Mouse (Mus musculus): ENCODE data around the gene Timm8a2. TPM values are rescaled to one million over a fixed set of nuclear protein-coding genes. Genes with fewer than 3 reads are reported as not detected.

The Timm8a2 gene
- polyA plus RNA-seq, 1 experiment from 2014 or later: not detected

GRCm38 (mm10) chr14:122035860-122036259 lies 1.4 kb downstream of the Timm8a2 start:
- Histone ChIP-seq H3K4me1 (replicated peaks; ENCODE audit: control insufficient read depth, insufficient read depth, low read length) (no peaks in the 10 kb centered on the region; the same call in 1 of the 2 replicates), H3K4me3 (ENCODE audit: low read depth, low read length) (no peak overlapping the region), H3K9me3 (ENCODE audit: control insufficient read depth, low read length) (0 out of 2 replicates have a peak, but pooled peaks cover 2% of the 10 kb centered on the region), H3K27me3 (replicated peaks; ENCODE audit: control insufficient read depth, insufficient read depth, low read length) (no peaks in the 10 kb centered on the region), H3K4me2 (ENCODE audit: low read length) (no peak overlapping the region), H3K27ac (ENCODE audit: low read depth) (no peak overlapping the region), H3K9ac (ENCODE audit: low read length) (no peak overlapping the region), H3K36me3 (ENCODE audit: control insufficient read depth, insufficient read depth, low read length) (no peaks in the 10 kb centered on the region)
- no peak for DNase-seq (ENCODE audit: low spot score)
- ATAC-seq (replicated peaks; ENCODE audit: low FRiP score, low TSS enrichment, low read depth): no peak
- 88% methylated on average over 2 of the region's 2 CpGs for WGBS

GRCm38 (mm10) chr14:122038874-122039647 lies 4.6 kb downstream of the Timm8a2 start:
- Histone ChIP-seq H3K36me3 (ENCODE audit: control insufficient read depth, insufficient read depth, low read length) (no peaks in the 10 kb centered on the region), H3K4me1 (replicated peaks; ENCODE audit: control insufficient read depth, insufficient read depth, low read length) (no peaks in the 10 kb centered on the region; the same call in none of the 2 replicates), H3K27me3 (replicated peaks; ENCODE audit: control insufficient read depth, insufficient read depth, low read length) (no peaks in the 10 kb centered on the region), H3K27ac (ENCODE audit: low read depth) (no peak overlapping the region), H3K9ac (ENCODE audit: low read length) (no peak overlapping the region), H3K4me3 (ENCODE audit: low read depth, low read length) (no peak overlapping the region), H3K4me2 (ENCODE audit: low read length) (no peak overlapping the region), H3K9me3 (ENCODE audit: control insufficient read depth, low read length) (0 out of 2 replicates have a peak, but pooled peaks cover 2% of the 10 kb centered on the region)
- 84% methylated on average over 13 of the region's 13 CpGs for WGBS
- ATAC-seq (replicated peaks; ENCODE audit: low FRiP score, low TSS enrichment, low read depth): no peak
- no peak for DNase-seq (ENCODE audit: low spot score)

- no peak for ATAC-seq (replicated peaks; ENCODE audit: low FRiP score, low TSS enrichment, low read depth)
- Histone ChIP-seq H3K27me3 (replicated peaks; ENCODE audit: control insufficient read depth, insufficient read depth, low read length) (no peaks in the 10 kb centered on the region), H3K9me3 (ENCODE audit: control insufficient read depth, low read length) (no peaks in the 10 kb centered on the region), H3K4me1 (replicated peaks; ENCODE audit: control insufficient read depth, insufficient read depth, low read length) (no peaks in the 10 kb centered on the region; the same call in 1 of the 2 replicates), H3K36me3 (ENCODE audit: control insufficient read depth, insufficient read depth, low read length) (no peaks in the 10 kb centered on the region), H3K4me2 (ENCODE audit: low read length) (no peak overlapping the region), H3K9ac (ENCODE audit: low read length) (no peak overlapping the region), H3K4me3 (ENCODE audit: low read depth, low read length) (no peak overlapping the region), H3K27ac (ENCODE audit: low read depth) (no peak overlapping the region)
- no peak for DNase-seq (ENCODE audit: low spot score)
- 91% methylated on average over 3 of the region's 3 CpGs for WGBS
These were observed 6.9 kb downstream of the Timm8a2 start for GRCm38 (mm10) chr14:122041413-122041825.

GRCm38 (mm10) chr14:122042142-122042694 lies 7.7 kb downstream of the Timm8a2 start:
- ATAC-seq (replicated peaks; ENCODE audit: low FRiP score, low TSS enrichment, low read depth): no peak
- no peaks in the 10 kb centered on the region; the same call in 1 of the 2 replicates for H3K4me1 ChIP-seq (replicated peaks; ENCODE audit: control insufficient read depth, insufficient read depth, low read length)
- no peaks in the 10 kb centered on the region for H3K36me3 ChIP-seq (ENCODE audit: control insufficient read depth, insufficient read depth, low read length)
- no peak overlapping the region for H3K27ac ChIP-seq (ENCODE audit: low read depth)
- no peaks in the 10 kb centered on the region for H3K27me3 ChIP-seq (replicated peaks; ENCODE audit: control insufficient read depth, insufficient read depth, low read length)
- H3K4me3 ChIP-seq (ENCODE audit: low read depth, low read length): no peak overlapping the region
- WGBS: 78% methylated on average over 8 of the region's 8 CpGs
- no peak for DNase-seq (ENCODE audit: low spot score)
- H3K9ac ChIP-seq (ENCODE audit: low read length): no peak overlapping the region
- no peak overlapping the region for H3K4me2 ChIP-seq (ENCODE audit: low read length)
- no peaks in the 10 kb centered on the region for H3K9me3 ChIP-seq (ENCODE audit: control insufficient read depth, low read length)

GRCm38 (mm10) chr14:122047784-122048183 lies 13.3 kb downstream of the Timm8a2 start:
- H3K27ac ChIP-seq (ENCODE audit: low read depth): no peak overlapping the region
- ATAC-seq (replicated peaks; ENCODE audit: low FRiP score, low TSS enrichment, low read depth) (no peak), DNase-seq (ENCODE audit: low spot score) (no peak)
- H3K4me2 ChIP-seq (ENCODE audit: low read length): no peak overlapping the region
- no peaks in the 10 kb centered on the region for H3K27me3 ChIP-seq (replicated peaks; ENCODE audit: control insufficient read depth, insufficient read depth, low read length)
- H3K4me1 ChIP-seq (replicated peaks; ENCODE audit: control insufficient read depth, insufficient read depth, low read length): no peaks in the 10 kb centered on the region
- no peaks in the 10 kb centered on the region for H3K9me3 ChIP-seq (ENCODE audit: control insufficient read depth, low read length)
- H3K4me3 ChIP-seq (ENCODE audit: low read depth, low read length): no peak overlapping the region
- WGBS: 89% methylated on average over 8 of the region's 8 CpGs
- no peak overlapping the region for H3K9ac ChIP-seq (ENCODE audit: low read length)
- no peaks in the 10 kb centered on the region for H3K36me3 ChIP-seq (ENCODE audit: control insufficient read depth, insufficient read depth, low read length)

- WGBS: 88% methylated on average over 9 of the region's 9 CpGs
- no peaks in the 10 kb centered on the region for H3K36me3 ChIP-seq (ENCODE audit: control insufficient read depth, insufficient read depth, low read length)
- no peak overlapping the region for H3K9ac ChIP-seq (ENCODE audit: low read length)
- no peak for ATAC-seq (replicated peaks; ENCODE audit: low FRiP score, low TSS enrichment, low read depth)
- no peak overlapping the region for H3K4me3 ChIP-seq (ENCODE audit: low read depth, low read length)
- no peaks in the 10 kb centered on the region for H3K27me3 ChIP-seq (replicated peaks; ENCODE audit: control insufficient read depth, insufficient read depth, low read length)
- no peak overlapping the region for H3K27ac ChIP-seq (ENCODE audit: low read depth)
- no peaks in the 10 kb centered on the region for H3K9me3 ChIP-seq (ENCODE audit: control insufficient read depth, low read length)
- no peak overlapping the region for H3K4me2 ChIP-seq (ENCODE audit: low read length)
- no peaks in the 10 kb centered on the region for H3K4me1 ChIP-seq (replicated peaks; ENCODE audit: control insufficient read depth, insufficient read depth, low read length)
- DNase-seq (ENCODE audit: low spot score): no peak
These were observed 14.3 kb downstream of the Timm8a2 start for GRCm38 (mm10) chr14:122048816-122049215.

- Histone ChIP-seq H3K4me1 (replicated peaks; ENCODE audit: control insufficient read depth, insufficient read depth, low read length) (no peaks in the 10 kb centered on the region), H3K27ac (ENCODE audit: low read depth) (no peak overlapping the region), H3K36me3 (ENCODE audit: control insufficient read depth, insufficient read depth, low read length) (no peaks in the 10 kb centered on the region), H3K4me2 (ENCODE audit: low read length) (no peak overlapping the region), H3K4me3 (ENCODE audit: low read depth, low read length) (no peak overlapping the region), H3K9ac (ENCODE audit: low read length) (no peak overlapping the region), H3K9me3 (ENCODE audit: control insufficient read depth, low read length) (no peaks in the 10 kb centered on the region), H3K27me3 (replicated peaks; ENCODE audit: control insufficient read depth, insufficient read depth, low read length) (no peaks in the 10 kb centered on the region)
- 77% methylated on average over 9 of the region's 9 CpGs for WGBS
- ATAC-seq (replicated peaks; ENCODE audit: low FRiP score, low TSS enrichment, low read depth): no peak
- DNase-seq (ENCODE audit: low spot score): no peak
These were observed 18.6 kb downstream of the Timm8a2 start for GRCm38 (mm10) chr14:122052896-122053635.

GRCm38 (mm10) chr14:122056871-122057270 lies 22.4 kb downstream of the Timm8a2 start:
- H3K36me3 ChIP-seq (ENCODE audit: control insufficient read depth, insufficient read depth, low read length): no peaks in the 10 kb centered on the region
- no peak overlapping the region for H3K4me3 ChIP-seq (ENCODE audit: low read depth, low read length)
- H3K27me3 ChIP-seq (replicated peaks; ENCODE audit: control insufficient read depth, insufficient read depth, low read length): no peaks in the 10 kb centered on the region
- 75% methylated on average over 6 of the region's 6 CpGs for WGBS
- DNase-seq (ENCODE audit: low spot score) (no peak), ATAC-seq (replicated peaks; ENCODE audit: low FRiP score, low TSS enrichment, low read depth) (no peak)
- H3K4me2 ChIP-seq (ENCODE audit: low read length): no peak overlapping the region
- no peak overlapping the region for H3K27ac ChIP-seq (ENCODE audit: low read depth)
- no peaks in the 10 kb centered on the region for H3K9me3 ChIP-seq (ENCODE audit: control insufficient read depth, low read length)
- H3K9ac ChIP-seq (ENCODE audit: low read length): no peak overlapping the region
- no peaks in the 10 kb centered on the region for H3K4me1 ChIP-seq (replicated peaks; ENCODE audit: control insufficient read depth, insufficient read depth, low read length)

All from intestine, embryonic 14.5 days (tissue).